Mouse (Mus musculus) ovary, adult 2 months (tissue): ENCODE data around the gene Rorb. TPM values are rescaled to one million over a fixed set of nuclear protein-coding genes. Genes with fewer than 3 reads are reported as not detected.

ENCODE experiments used
- polyA plus RNA-seq: library from polyadenylated mRNA; depleted of rRNA; stranded (reverse); fragments of >200 nt; gene quantifications from 2 replicates; pipeline ENCODE4 v1.2.3, GENCODE M21; 2012; rRNA removed

Rorb gene
- polyA plus RNA-seq = 0.06 and 0.16 TPM in 2 replicates

DNA sequence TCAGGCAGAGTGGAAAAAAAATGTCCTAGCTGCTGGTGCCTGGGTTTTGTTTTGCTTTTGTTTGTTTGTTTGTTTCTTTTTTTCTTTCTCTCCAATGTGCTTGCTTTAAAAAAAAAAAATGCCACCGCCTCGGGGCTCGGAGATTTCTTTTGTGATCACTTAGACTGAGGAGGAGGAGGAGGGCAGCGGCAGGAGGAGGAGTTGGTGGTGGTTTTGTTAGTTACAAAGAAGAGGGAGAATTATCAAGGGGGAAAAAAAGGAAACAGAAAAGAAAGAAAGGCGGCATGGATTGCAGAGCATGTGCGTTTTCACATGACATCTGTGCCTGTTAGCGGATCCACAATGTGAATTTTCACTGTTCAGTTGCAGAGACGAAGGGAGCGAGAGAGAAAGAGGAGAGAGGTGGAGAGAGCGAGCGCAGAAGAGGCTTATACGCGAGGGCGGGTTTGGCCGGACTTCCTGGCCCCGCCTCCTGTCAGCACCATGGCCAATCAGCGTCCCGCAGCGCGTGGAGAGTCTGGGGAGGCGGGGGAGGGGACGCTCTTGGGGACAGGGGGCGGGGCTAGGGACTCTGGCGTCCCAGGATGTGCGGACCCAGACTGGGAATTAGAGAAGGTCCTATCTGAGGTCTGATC, at the start of gene Rorb:
TSS of gene Rorb (minus strand) at position 404 of the 635 bp plus-strand sequence.

